ENCODE assay signal across 12 mouse cellular contexts in the genomic region with DNA sequence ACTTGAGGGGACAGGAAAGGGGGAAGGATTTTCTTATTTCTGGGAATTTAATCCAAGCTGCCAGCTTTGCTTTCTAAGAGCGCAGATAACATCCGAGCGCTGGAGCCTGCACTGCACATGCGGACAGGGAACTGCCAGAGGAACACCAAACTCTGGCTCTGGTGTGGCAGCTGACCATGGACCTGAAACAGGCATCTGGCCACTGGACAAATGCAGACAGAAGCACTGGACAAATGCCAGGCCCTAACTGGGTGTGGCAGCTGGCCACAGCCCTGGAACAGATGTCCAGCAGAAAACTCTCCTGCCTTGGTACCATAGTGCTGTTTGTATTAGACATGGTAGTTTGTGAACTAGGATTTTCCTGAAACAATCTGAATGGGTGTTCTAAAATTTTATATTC.
A peak's percentile ranks its signal among the peaks of the same experiment; 100 is the strongest.
DNase-seq lines count a peak whose midpoint lies in the region; ATAC-seq and TF ChIP-seq lines count a peak whose summit lies in the region.
"Had no signal": no experiment of that assay in that cellular context is flagged by ENCODE, and none has a peak within 500 bp of the region (broad histone marks: within the 10 kb centered on the region; RNA-seq: fewer than 3 reads in every experiment).

No protein-coding gene starts in this region.

- no peak overlapping the region for H3K4me2 ChIP-seq in forebrain, embryonic 14.5 days (ENCODE audit: low read length)
- H3K4me2 ChIP-seq in forebrain, embryonic 12.5 days, result no peak overlapping the region
- H3K4me2 ChIP-seq in lung, embryonic 14.5 days, result no peak overlapping the region
- H3K4me2 ChIP-seq: lung, embryonic 15.5 days; neural tube, embryonic 13.5 days had no signal

- no peak overlapping the region for H3K9ac ChIP-seq in forebrain, embryonic 14.5 days (ENCODE audit: low read length)
- no peak overlapping the region for H3K9ac ChIP-seq in forebrain, embryonic 12.5 days
- H3K9ac ChIP-seq in lung, embryonic 14.5 days, result no peak overlapping the region
- H3K9ac ChIP-seq: lung, embryonic 15.5 days; neural tube, embryonic 13.5 days had no signal

- no peak overlapping the region for H3K4me3 ChIP-seq in forebrain, embryonic 14.5 days (ENCODE audit: low read depth, low read length)
- H3K4me3 ChIP-seq in forebrain, embryonic 12.5 days (replicated peaks), result no peak overlapping the region
- no peak overlapping the region for H3K4me3 ChIP-seq in lung, embryonic 14.5 days (ENCODE audit: low read depth, low read length)
- no peak overlapping the region for H3K4me3 ChIP-seq in layer of hippocampus, adult 2 months
- H3K4me3 ChIP-seq: lung, embryonic 15.5 days; neural tube, embryonic 13.5 days had no signal

- DNase-seq in forebrain, embryonic 14.5 days (ENCODE audit: low spot score), result peak; percentile 33
- DNase-seq in lung, embryonic 14.5 days, result peak; percentile 27
- DNase-seq in lung, adult 18-20 months, result no peak
- DNase-seq in adrenal gland, postnatal 10 days, result peak; percentile 48
- DNase-seq in heart, postnatal 14 days, result peak; percentile 59 to 62
- DNase-seq in thymus, postnatal 0 days (ENCODE audit: low spot score), result no peak
- DNase-seq in layer of hippocampus, adult 2 months (ENCODE audit: low spot score in 2 of 2), result no peak
- DNase-seq: cerebellum, postnatal 36 days had no signal

- no peaks in the 10 kb centered on the region for H3K9me3 ChIP-seq in forebrain, embryonic 14.5 days (replicated peaks; ENCODE audit: control insufficient read depth, low read length)
- H3K9me3 ChIP-seq in forebrain, embryonic 12.5 days, result no peaks in the 10 kb centered on the region
- H3K9me3 ChIP-seq in lung, embryonic 14.5 days (ENCODE audit: low read depth, low read length), result no peaks in the 10 kb centered on the region
- H3K9me3 ChIP-seq: lung, embryonic 15.5 days; neural tube, embryonic 13.5 days had no signal

- WGBS in forebrain, embryonic 14.5 days, result 86% methylated on average over 4 of the region's 4 CpGs
- WGBS in forebrain, embryonic 12.5 days, result 89% methylated on average over 4 of the region's 4 CpGs
- 73% methylated on average over 4 of the region's 4 CpGs for WGBS in lung, embryonic 14.5 days

- H3K27ac ChIP-seq in forebrain, embryonic 14.5 days (ENCODE audit: low read depth, low read length), result no peak overlapping the region
- H3K27ac ChIP-seq in forebrain, embryonic 12.5 days, result no peak overlapping the region
- no peak overlapping the region for H3K27ac ChIP-seq in lung, embryonic 14.5 days (ENCODE audit: low read depth)
- H3K27ac ChIP-seq in layer of hippocampus, adult 2 months, result no peak overlapping the region
- H3K27ac ChIP-seq: lung, embryonic 15.5 days; neural tube, embryonic 13.5 days had no signal

- peaks cover 6% of the 10 kb centered on the region for H3K4me1 ChIP-seq in forebrain, embryonic 14.5 days (ENCODE audit: control insufficient read depth, insufficient read depth, low read length)
- no peaks in the 10 kb centered on the region for H3K4me1 ChIP-seq in forebrain, embryonic 12.5 days
- H3K4me1 ChIP-seq in lung, embryonic 14.5 days (ENCODE audit: insufficient read depth), result no peaks in the 10 kb centered on the region
- H3K4me1 ChIP-seq: lung, embryonic 15.5 days; neural tube, embryonic 13.5 days had no signal

- no peaks in the 10 kb centered on the region for H3K36me3 ChIP-seq in forebrain, embryonic 14.5 days (ENCODE audit: control insufficient read depth, insufficient read depth, low read length)
- H3K36me3 ChIP-seq in forebrain, embryonic 12.5 days (replicated peaks), result no peaks in the 10 kb centered on the region
- no peaks in the 10 kb centered on the region for H3K36me3 ChIP-seq in lung, embryonic 14.5 days (ENCODE audit: insufficient read depth)
- H3K36me3 ChIP-seq: lung, embryonic 15.5 days; neural tube, embryonic 13.5 days had no signal

- no peak for TF ChIP-seq CTCF in lung, embryonic 14.5 days (IDR thresholded peaks at IDR 0.05; ENCODE audit: low read depth)
- no peak for TF ChIP-seq CTCF in layer of hippocampus, adult 2 months (conservative IDR thresholded peaks at IDR 0.05)

- intact Hi-C loops in heart, postnatal 14 days (cut with DNase I), result no loop called here

- no peak for ATAC-seq in forebrain, embryonic 14.5 days
- ATAC-seq in forebrain, embryonic 12.5 days (ENCODE audit: low FRiP score), result no peak
- ATAC-seq in lung, embryonic 14.5 days (ENCODE audit: insufficient read depth), result no peak
- ATAC-seq: activated CD4-positive, CD25-positive, alpha-beta regulatory T cell, adult 4 months had no signal

- H3K27me3 ChIP-seq in forebrain, embryonic 14.5 days (replicated peaks; ENCODE audit: control insufficient read depth, insufficient read depth, low read length), result no peaks in the 10 kb centered on the region
- no peaks in the 10 kb centered on the region for H3K27me3 ChIP-seq in forebrain, embryonic 12.5 days
- no peaks in the 10 kb centered on the region for H3K27me3 ChIP-seq in lung, embryonic 14.5 days (ENCODE audit: insufficient read depth, low read length)
- H3K27me3 ChIP-seq: lung, embryonic 15.5 days; neural tube, embryonic 13.5 days had no signal

Comparison
In these comparisons a context has a peak if more than half of its experiments do, and no peak if none do; other contexts are left out.
1. DNase-seq: peak in forebrain, embryonic 14.5 days (single experiment), lung, embryonic 14.5 days (single experiment), adrenal gland, postnatal 10 days (single experiment) and heart, postnatal 14 days (2 of 2); none in lung, adult 18-20 months (0 of 2), thymus, postnatal 0 days (single experiment) and layer of hippocampus, adult 2 months (0 of 2).